Mouse (Mus musculus) kidney, postnatal 14 days (tissue): Measurements from ENCODE around the gene Lrfn1.

Source experiments
- DNase-seq: peaks from one replicate; pipeline ENCODE4 v3.0.0; 2022; ENCODE audit warnings: mixed read lengths

Gene Lrfn1

DNA sequence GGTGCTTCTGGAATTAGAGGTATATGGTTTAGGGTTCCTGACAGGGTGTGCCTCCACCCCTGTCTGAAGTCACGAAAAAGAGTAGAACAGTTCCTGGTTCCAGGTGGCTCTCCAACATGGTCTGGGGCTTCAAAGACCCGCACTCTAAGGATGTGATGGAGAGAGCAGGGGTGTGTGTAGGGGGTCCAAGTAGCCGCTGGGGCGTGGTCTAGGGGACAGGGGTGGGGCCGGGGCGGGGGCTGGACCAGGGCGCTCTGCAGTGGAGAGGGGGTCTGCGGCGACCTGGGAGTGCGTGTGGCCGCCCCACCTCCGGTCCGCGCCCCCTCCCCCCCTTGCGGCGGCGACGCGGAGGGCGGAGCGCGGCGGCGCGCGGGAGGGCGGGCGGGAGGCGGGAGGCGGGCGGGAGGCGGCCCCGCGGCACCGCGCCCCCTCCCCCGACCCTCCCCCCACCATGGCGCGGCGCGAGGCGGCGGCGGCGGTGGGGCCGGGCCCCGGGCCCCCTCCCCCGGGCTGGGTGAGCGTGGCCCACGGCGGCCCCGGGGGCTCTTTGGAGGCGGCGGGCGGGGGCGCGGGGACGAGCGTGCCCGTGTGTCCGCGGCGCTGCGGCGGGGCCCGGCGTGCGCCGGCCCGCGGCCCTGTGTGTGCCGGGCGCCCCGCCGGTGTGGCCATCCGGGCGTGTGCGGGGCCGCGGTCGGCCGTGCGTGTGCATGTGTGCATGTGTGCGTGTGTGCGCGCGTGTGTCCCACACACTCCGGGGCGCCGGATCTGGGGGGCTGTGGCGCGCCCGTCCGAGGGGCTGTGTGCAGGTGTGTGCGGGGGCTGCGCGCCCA, at the start of gene Lrfn1:
Lrfn1 (plus strand) TSS at position 450 of the 830 bp plus-strand sequence.
- peak; percentile 29 for DNase-seq

DNA sequence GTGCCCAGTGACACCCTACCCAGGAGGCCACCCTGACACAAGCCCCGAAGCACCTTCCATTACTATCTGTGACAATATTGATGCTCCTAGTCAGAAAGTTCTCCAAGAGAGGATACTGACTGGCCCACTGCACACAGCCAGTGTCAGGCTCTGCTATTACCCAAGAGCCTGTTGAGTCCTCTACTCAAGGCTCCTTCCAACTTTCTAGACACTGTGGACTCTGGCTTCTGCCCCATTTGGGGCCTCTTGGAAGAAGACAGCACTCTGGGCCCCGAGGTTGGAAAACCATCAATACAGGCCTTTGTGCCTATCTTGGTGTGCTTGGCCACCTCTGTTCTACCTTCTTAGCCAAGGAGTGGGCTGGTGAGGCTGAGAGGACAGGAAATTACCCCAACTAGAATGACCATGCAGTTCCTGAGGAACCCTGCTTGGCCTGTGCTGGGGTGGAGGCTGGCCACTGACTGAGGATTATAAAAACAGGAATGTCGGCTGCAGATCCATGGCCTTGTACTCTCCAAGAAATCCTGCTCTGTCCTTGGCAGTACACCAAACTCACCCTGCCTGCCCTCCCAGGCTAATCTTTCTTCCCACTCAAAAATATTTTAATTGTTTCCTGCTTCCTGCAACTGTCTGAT, 40.8 kb upstream of the Lrfn1 start:
- DNase-seq: peak; percentile 87

DNA sequence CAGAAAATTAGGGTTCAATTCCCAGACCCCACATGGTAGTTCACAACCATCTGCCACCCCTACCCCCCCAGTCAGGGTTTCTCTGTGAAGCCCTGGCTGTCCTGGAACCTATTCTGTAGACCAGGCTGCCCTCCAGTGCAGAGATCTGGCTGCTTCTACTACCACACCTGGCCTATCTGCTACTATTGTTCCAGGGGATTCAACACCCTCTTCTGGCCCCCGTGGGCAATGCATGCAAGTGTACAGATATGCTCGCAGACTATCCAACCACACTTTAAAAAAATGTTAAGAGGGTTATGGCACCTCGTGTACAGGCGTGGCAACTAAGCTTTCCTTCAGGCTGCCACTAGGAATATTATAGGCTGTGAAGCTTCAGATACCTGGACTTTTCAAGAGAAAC, 39.0 kb upstream of the Lrfn1 start:
- DNase-seq: no peak

DNA sequence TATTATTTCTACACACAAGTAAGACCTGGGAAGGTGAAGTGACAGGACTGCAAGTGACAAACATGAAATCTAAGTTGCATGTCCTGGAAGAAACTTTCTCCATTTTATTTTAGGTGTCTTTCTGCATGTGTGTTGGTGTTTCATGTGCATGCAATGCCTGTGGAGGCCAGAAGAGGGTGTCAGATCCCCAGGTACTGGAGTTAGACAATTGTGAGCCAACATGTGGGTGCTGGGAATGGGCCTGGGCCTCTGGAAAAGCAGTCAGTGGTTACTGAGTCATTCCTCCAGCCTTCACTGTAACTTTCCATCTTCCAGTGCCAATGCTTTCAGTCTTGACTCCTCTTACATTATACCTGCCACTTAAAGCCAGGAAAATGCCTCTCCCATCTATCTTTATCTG, 34.4 kb upstream of the Lrfn1 start:
- DNase-seq: no peak

DNA sequence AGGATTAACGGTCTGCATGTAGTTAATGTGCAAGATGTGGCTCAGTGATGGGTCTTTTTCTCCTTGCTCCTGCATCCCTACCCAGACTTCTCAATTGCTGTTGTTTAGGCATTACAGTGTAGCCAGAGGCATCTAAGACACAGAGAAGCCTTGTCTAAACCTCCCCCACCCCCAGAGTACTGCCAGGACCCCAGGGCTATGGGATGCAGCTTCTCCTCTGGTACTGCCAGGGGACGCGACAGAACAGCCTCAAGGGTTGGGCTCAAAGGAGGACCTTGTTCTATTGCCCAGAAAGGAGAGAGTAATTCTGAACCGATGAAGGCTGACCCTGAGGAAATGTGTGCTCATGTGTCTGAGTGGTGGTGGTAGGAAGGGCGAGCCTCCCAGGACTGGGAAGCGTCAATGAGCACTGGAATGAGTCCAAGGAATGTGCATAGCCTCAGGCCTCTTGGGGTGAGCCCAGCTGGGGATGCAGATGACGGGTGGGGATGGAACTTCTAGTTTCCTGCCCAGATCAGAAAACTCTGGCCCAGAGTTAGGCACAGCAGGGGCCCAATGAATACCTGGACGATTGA, 33.6 kb upstream of the Lrfn1 start:
- DNase-seq: peak; percentile 87

DNA sequence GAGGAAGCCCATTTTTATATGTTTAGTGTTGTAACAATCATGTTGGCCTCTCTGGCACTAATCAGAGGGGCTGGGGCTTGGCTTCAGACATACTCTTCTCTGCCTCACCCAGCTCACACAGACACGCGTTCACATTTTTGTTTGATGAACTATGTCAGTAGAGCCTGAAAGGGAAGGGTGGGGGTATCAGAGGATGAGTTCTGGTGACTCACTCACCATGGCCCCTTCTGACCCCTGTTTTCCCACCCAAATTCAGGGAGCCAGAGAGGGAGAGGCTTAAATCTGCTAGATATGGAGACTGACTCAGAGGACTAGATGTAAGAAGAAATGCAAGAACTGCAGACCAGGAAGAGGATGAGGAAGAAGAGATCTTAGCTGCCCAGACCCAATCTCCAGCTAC, 32.4 kb upstream of the Lrfn1 start:
- DNase-seq: no peak

DNA sequence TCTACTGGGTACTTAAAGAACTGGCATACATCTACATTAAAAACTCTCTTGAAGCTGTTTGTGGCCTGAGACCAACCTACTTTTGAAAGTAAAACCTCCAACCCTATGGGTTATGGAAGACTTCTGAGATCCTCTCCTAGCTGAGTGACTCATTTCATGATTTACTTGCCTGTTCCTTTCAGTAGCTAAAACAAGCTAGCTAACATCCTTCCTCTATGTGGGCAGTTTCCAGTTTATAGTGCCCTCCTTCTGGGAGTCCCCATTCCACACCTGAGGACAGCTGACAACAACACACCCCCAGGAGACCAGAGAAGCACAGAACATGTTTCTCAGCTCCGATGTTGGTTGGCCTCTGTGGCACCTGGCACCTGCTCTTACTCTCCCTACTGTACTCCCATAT, 28.8 kb upstream of the Lrfn1 start:
- no peak for DNase-seq

DNA sequence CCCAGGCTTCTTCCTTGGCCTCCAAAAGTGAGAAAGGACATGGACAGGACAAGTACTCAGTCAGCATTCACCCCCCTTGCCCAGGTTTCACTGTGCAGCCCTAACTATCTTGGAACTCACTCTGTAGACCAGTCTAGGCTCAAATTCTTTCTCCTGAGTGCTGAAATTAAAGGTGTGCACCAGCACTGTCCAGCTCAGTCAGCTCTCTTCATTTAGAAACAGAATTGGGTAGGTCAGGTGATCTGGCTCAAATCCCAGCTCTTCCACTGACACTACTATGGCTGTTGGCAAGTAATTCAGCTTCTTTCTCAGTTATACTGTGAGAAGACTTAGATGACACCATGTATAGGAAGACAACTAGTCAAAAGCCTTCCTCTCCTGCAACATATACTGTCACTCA, 24.0 kb upstream of the Lrfn1 start:
- peak; percentile 39 for DNase-seq

DNA sequence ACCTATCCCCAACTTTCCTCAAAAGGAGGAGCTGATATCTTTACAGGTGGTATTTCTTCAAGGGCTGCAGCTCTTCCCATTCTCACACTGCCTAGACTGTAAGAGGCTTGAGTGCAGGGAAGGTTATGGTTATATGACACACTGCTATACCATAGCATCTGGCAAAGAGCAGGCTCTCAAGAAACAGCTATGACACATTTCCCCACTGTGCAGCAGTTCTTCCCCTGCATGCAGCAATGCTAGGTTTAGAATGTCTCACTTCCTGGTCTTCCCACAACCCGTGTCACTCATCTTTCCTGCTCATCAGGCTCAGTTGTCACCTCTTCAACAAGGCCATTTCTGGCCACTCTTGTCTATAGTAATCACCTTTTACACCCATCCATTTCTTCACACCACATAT, 21.3 kb upstream of the Lrfn1 start:
- no peak for DNase-seq

DNA sequence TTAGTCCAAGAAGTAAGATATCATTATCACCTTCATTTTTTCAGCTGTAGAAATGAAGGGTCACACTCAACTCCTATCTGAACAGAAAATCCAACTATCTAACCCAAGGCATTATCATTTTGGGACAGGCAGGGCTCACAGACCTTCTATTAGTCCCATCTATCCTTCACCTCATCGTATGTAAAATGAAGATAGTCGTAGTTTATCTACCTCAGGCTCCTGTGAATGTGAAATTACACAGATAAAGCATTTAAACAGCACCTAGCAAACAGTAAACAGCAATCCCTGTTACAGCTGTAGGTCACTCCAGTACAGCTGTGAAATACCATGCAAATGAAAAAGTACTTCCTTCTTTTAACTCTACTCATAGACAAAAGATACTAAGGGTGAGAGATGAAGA, 19.5 kb upstream of the Lrfn1 start:
- DNase-seq: no peak

DNA sequence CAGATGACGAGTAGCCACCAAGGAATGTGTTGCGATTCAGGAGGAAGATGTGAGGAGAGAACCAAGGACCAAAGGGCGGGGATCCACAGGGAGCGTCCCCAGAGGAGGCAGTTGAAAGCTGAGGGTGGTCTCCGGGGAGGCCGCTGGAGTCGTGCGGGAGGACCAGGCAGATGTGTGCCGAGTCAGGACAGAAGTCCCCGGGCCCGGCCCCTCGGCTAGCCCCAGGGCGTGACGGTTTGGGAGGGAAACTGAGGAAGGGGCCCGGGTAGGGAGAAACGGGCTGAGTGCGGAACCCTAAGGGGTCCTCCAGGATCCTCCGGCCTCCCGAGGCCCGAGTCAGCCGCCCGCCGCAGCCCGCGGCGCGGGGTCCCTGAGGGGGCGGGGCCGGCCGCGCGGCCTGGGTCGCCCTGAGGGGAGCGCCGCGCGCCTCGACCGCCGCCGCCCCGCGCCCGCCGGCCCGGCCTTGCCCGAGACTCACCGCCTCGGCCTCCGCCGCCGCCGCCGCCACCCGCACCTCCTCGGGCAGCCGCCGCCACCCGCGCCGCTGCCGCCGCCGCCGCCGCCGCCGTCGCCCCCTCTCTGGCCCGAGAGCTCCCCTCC, 16.0 kb upstream of the Lrfn1 start:
- peak; percentile 33 for DNase-seq

DNA sequence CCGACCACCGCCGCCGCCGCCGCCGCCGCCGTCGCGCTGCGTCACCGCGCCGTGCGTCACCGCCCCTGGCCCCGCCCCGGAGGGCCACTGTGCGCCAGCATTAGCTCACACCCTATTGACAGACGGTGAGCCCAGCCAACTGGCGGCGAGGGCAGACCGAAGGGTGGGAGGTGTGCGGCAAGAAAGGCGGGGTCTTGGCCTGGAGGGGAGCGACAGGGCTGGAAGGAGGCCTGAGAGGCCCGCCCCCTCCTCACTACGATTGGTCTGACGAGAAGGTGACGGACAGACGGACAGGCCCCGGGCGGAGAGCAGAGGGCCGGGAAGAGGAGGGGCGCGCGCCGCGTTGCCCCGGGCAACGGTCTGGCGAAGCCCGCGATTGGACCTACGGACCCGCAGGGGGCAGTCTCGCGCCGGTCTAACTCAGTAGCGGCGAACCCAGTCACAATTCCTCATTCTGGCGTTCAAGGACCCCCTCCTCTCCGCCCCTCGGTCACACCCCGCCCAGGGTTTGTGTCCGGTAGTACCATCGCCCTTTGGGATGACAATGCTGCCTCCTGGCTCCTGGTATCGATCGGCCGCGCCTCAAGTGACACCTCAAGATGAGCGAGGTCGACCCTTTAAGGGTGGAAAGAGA, 15.4 kb upstream of the Lrfn1 start:
- peak; percentile 100 for DNase-seq

DNA sequence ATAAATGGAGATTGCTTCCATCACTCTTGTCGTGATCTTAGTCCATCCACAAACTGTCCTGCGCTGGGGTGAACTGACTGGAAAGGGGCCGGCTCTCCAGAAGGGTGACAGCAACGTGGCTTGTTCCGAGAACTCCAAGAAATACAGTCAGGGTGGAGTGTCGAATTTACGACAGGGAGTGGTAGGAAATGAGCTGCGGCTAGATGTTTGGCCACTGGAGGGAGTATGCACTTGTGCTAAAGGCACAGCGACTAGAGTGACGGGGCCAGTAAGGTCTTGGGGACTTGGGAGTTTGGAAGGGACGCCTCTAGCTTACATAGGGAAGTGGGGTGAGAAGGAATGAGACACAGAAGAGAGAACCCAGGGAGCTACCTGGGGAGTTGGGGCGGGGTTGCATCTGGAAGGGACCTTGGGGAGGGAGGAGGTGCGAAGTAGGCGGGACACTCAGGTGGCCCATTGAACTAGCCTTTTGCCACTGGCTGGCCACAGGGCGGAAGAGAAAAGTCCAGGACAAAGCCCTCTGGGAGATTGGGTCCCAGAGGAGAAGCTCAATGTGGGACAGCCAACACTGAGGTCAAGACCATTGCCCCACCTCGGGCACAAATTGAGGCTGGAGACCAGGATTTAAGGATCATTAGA, 14.7 kb upstream of the Lrfn1 start, which contains the start of gene Gmfg:
Gmfg (plus strand) TSS at position 516 of the 639 bp plus-strand sequence.
- DNase-seq: peak; percentile 84

DNA sequence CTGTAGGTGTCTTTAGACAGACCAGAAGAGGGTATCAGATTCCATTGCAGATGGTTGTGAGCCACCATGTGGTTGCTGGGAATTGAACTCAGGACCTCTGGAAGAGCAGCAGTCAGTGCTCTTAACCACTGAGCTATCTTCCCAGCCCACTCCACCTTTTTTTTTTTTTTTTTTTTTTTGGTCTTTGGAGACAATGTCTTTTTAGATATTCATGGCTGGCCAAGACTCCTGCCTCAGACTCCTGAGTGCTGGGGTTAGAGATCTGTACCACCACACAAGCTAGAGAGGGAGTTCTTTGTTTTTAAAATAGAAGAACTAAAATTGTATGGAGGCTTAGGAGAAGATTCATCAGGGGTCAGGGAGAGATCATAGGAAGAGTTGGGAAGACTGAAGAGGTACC, 13.8 kb upstream of the Lrfn1 start:
- no peak for DNase-seq

DNA sequence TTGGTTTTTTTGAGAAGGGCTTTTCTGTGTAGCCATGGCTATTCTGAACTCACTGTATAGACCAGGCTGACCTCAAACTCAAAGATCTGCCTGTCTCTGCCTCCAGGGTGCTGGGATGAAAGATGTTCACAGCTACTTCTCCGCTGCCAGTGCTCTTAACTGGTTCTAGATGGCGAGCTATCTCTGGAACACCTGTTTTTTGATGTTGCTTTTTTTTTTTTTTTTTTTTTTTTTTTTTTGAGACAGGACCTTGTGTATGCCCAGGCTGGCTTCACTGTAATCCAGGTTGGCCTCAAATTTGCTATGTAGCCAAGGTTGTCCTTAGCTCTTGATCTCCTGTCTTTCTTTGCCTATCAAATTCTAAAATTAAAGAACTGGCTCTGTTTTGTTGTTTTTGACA, 13.0 kb upstream of the Lrfn1 start:
- no peak for DNase-seq

DNA sequence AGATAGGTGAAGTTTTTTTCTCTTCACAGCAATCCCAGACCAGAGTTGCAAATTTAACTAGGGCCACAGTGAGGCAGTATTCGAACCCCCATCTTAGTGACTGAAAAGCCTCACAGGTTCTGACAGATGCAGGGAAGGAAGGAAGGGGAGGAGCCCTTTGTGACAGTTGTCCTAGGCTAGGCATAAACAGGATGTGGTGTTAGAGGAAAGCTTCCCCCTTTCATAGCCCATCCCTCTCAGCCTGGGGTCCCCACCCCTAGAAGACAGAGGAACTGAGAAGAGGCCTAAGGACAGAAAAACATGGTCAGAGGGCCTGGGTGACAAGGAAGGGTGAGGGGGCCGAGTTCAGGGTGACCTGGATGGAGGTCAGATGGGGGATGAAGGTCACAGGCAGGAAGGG, 11.0 kb upstream of the Lrfn1 start:
- DNase-seq: peak; percentile 52

DNA sequence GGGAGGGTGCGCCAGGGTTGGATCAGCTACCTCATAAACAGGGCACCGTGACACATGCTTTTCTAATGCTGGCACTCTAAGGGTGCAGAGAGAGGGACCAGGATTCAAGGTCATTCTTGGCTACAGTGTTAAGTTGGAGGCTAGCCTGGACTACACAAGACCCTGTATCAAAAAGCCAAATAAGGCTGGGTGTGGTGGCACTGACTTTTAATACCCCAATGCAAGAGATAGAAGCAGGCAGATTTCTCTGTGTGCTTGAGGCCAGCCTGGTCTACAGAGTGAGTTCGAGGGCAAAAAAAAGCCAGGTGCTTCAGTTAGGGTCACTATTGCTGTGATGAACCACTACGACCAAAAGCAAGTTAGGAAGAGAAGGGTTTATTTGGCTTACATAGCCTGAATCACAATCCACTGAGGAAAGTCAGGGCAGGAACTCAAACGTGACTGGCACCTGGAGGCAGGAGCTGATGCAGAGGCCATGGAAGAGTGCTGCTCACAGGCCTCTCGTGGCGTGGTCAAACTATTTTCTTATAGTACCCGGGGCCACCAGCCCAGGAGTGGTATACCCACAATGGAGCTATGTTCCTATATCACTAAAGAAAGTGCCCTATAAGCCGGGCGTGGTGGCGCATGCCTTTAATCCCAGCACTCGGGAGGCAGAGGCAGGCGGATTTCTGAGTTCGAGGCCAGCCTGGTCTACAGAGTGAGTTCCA, 9.8 kb upstream of the Lrfn1 start:
- no peak for DNase-seq

DNA sequence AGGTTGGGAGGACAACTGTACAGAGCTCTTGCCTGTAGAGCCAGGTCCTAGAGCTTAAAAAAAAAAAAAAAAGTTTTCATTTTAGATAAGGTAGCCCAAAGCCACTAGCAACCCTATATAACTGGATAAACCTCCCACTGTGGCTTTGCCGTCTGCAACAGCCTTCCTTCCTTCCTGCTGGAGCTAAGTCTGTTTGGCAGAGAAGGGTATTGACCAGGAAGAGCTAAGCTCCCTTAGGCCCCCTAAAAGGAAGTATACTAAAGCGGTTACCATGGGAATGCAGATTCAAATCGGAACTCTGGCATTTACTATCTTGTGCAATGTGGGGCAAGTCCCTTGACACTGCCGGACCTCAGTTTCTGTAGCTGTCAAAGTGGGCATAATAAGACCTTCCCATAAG, 9.1 kb upstream of the Lrfn1 start:
- DNase-seq: no peak

DNA sequence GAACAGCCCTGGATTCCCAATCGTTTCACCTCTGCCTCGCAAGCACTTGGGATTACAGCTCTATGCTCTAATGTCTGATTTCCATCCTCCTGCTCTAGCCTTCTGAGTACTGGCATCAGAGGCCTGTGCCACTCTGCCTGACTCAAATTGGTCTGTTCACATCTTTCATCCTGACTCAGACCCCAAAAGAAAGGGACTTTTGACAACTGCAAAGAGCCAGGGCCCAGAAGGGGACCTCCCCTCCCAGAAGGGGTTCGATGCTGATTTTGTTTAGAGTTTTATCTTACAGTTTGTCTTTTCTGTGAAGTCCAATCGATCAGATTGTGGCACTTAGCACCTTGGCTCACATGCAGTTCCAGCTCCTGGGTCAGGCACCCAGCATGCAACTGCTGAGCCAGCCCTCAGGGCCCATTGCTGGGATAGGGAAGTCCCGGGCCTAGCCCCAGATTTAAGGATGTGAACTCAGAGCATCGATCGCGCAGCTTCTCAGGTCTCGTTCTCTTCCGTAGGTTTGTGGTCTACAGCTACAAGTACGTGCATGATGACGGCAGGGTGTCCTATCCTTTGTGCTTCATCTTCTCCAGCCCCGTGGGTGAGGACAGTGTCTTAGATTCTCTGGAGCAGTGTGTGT, 7.3 kb upstream of the Lrfn1 start:
- no peak for DNase-seq

DNA sequence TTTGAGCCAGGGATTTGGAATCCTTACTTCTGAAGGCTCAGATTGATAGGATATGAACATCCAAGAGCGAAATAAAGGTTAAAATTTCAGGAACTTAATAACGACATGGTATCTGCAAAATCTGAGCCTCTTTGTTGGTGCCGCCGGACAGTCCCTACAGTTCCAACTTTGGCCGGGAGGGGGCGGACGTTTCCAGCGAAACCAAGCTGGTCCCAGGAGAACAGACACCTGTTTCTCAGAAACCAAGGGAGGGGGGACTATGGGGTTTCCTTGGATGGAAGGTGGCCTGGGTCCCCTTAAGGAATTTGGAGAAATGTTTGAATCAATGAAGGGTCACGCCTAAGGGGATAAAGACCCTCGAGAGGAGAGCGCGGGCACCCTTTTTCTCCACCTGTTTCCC, 5.3 kb upstream of the Lrfn1 start:
- DNase-seq: peak; percentile 82

DNA sequence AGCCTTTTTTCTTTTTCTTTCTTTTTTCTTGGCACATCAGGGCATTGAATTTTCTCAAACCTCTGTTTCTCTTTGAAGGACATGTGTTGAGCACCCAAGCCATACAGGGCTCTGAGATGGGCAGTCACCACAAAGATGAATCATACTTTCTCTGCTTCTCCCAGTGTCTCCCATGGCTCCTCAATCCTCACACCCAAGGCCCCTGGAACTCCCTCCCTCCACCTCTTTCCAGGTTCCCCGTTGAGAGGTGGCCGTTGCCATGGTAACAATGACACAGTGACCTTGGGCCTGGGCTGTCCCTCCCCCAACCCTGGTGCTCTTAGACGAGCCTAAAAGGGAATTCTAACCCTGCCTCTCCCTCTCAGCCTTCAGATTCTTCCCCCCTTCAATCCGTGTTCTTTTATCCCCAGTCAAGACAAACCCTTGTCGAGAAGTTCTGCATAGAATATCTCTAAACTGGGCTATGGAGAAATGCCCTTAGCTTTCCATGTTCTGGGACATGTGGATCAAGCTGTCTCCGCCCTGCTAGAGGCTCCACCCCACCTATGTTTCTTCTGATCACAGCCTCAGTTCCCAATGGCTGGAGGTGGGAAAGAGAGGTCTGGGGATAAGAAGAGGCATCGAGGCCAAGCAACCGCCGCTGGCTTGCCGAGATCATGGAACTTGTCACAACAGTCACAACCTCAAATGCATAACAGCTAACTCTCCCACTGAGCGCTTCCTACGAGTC, 4.5 kb upstream of the Lrfn1 start:
- peak; percentile 45 for DNase-seq
